Mouse (Mus musculus) mesoderm, embryonic 11.5 days (tissue): ENCODE results near the gene Tnpo2.

ENCODE experiments used
- DNase-seq: peaks from one replicate; pipeline ENCODE4 v3.0.0-alpha.2; 2012; ENCODE audit warnings: low read depth, low spot score

Tnpo2 gene

GRCm38 (mm10) chr8:85036718-85037365, at the start of gene Tnpo2:
Gene Tnpo2 (plus strand): TSS chr8:85036915.
- peak; percentile 97 for DNase-seq

GRCm38 (mm10) chr8:84987388-84987787, 49.3 kb upstream of the Tnpo2 start:
- no peak for DNase-seq

GRCm38 (mm10) chr8:84987903-84988302, 48.8 kb upstream of the Tnpo2 start:
- no peak for DNase-seq

GRCm38 (mm10) chr8:84989311-84989731, 47.4 kb upstream of the Tnpo2 start:
- no peak for DNase-seq

- DNase-seq: peak; percentile 93
Observed at GRCm38 (mm10) chr8:84989810-84990209, 46.9 kb upstream of the Tnpo2 start.

DNA sequence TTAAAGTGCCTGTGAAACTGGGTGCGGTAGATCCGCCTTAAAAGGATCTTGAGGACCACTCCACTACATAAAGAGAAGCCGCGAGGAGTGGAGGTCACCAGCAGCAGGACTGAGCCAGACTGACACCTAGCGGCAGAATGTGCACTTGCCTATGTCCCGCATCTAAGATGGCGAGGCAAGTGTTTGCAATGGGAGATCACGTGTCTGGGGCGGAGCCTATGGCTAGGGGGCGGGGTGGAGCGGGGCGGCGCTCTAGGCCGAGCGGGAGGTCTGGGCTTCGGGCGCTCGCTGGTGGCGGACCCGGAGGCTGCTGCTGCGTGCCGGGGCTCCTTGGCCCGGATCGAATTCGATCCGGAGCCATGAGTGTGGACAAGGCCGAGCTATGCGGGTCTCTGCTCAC, 46.4 kb upstream of the Tnpo2 start, which contains the start of gene Hook2:
Gene Hook2, plus strand, starts transcription at position 255 of the 400 bp plus-strand sequence.
- DNase-seq: peak; percentile 99

- no peak for DNase-seq
Observed at GRCm38 (mm10) chr8:84990836-84991235, 45.9 kb upstream of the Tnpo2 start.

GRCm38 (mm10) chr8:84994375-84994774, 42.3 kb upstream of the Tnpo2 start:
- no peak for DNase-seq

DNA sequence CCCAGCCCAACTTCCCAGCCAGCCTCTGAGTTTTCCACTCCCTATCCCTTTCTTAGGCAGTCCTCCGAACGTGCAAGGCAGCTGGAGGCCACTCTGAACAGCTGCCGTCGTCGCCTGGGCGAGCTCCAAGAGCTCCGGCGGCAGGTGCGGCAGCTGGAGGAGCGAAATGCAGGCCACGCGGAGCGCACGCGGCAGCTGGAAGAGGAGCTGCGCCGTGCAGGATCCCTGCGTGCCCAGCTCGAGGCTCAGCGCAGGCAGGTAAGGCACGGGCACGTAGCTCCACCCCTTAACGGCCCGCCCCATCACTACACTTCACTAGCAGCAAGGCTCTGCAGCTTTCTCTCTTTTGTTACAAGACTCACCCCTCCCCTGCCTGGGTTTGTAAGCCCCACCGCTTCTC, 41.0 kb upstream of the Tnpo2 start:
- no peak for DNase-seq

DNA sequence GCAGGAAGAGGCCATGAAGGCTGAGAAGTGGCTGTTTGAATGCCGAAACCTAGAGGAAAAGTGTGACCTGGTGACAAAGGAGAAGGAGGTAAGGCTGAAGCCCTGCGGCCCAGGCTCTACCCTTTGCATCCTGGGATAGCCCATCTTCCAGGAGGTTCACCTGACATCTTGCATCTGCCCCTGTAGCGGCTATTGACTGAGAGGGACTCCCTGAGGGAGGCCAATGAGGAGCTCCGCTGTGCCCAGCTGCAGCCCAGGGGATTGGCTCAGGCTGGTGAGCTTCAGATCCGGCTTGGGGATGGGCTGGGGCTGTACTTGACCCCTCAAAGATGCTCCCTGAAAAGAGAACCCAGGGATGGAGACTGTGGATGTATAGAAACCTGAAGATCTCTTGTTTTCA, 39.7 kb upstream of the Tnpo2 start:
- DNase-seq: no peak

DNA sequence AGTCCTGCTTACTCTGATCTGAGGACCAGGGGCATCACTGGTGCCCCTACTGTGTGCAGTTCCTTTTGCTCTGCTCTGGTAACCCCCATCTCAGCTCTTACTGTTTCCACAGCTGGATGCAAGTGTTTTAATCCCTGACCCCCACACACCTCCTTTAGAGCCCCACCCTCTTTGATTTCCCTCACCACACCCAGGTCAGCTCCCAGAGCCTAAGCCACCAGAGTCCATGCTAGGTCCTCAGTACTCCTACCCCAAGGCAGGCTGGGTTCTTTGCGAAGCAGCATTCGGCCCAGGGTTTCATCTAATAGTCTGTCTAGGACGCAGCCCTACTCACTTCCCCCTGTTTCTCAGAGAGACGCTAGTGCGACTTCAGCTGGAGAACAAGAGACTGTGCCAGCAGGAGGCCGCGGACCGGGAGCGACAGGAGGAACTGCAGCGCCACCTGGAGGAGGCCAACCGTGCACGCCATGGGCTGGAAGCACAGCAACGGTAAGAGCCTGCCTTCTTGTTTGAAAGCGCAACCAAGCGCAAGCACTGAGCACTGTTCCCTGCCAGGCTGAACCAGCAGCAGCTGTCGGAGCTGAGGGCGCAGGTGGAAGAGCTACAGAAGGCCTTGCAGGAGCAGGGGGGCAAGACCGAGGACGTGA, 38.9 kb upstream of the Tnpo2 start:
- DNase-seq: peak; percentile 91

DNA sequence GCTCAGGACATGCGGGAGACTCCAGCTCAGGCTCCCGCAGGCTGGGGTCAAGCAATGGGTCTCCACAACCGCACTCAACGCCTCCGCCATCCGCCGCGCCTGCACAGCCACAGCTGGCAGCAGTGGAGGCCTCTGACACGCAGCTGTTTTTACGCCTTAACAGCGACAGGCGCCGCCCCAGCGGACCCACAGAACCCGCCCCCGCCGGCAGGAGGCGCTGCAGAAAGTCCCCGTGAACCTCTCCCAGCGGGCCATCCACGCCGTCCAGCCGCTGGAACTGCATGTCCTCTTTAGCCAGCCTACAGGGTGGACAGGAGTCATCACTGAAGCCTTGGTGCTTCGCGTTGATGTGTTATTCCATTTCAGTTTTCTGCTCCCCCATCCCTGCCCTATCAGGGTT, 29.0 kb upstream of the Tnpo2 start:
- DNase-seq: peak; percentile 28

- peak; percentile 19 for DNase-seq
Observed at GRCm38 (mm10) chr8:85011242-85011641, 25.5 kb upstream of the Tnpo2 start.

DNA sequence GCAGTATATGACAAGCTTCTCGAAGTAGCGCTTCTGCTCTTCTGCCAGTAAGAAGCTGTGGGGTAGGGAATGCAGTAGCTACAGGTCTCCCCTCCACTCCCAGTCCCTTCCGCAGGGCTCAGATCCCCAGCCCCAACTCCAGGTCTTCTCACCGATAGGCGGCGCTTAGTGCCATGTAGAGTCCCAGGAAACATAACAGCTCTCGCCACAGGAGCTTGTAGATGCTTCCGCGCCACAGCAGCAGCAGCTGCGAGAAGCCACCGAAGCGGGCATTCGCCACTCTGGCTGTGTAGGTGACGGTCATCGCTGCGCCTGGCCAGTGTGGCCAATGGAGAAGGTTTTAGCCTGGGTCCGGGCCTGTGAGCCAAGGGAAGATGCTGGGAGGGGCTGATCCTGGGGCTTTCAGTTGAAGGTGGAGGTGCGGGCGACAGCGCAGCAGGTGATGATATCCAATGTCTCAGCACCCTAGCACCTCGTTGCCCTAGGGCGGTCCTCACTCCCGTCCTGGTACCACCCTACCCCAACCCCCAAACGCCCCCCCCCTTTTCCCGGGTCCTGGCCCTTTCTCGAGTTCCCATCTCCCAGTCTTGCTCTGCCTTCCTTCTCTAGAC, 23.4 kb upstream of the Tnpo2 start:
- peak; percentile 85 for DNase-seq

DNA sequence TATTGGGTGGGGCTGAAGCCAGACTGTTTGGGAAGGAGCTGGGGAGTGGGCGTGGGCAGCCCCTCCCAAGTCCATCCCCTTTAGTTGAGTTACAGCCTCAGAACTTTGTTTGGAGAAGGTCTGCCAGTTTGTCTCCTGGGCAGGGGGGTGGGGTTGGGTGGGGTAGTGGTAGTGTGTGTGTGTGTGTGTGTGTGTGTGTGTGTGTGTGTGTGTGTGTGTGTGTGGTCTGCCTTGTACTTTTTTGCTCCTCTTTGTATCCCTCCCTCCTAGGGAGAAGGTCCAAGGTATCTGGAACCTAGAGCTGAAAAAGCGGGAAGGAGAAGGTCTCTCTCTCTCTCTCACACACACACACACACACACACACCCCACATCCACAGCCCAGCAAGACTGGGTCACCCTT, 22.3 kb upstream of the Tnpo2 start, which contains the start of gene Best2:
Gene Best2, minus strand, starts transcription at position 101 of the 400 bp plus-strand sequence.
- no peak for DNase-seq

- DNase-seq: no peak
Observed at GRCm38 (mm10) chr8:85016724-85017123, 20.0 kb upstream of the Tnpo2 start.

DNA sequence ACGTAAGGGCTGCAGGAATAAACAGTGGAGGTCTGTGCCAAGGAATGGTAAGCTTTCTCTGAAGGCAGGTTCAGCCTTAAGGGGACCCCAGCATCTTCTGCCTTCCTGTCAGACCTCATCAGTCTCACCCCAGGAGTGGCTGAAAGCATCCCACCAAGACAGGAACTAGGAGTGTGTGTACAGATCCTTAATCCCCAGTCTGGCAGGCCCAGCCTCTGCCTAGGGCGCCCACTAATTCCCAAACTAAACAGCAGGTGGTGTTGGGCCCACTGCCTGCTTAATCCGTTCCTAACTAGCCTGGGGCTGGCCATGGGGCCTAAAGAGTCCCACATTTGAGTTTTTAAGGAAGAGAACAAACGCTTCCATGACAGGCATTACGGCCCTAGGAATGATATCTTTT, 19.5 kb upstream of the Tnpo2 start:
- no peak for DNase-seq

DNA sequence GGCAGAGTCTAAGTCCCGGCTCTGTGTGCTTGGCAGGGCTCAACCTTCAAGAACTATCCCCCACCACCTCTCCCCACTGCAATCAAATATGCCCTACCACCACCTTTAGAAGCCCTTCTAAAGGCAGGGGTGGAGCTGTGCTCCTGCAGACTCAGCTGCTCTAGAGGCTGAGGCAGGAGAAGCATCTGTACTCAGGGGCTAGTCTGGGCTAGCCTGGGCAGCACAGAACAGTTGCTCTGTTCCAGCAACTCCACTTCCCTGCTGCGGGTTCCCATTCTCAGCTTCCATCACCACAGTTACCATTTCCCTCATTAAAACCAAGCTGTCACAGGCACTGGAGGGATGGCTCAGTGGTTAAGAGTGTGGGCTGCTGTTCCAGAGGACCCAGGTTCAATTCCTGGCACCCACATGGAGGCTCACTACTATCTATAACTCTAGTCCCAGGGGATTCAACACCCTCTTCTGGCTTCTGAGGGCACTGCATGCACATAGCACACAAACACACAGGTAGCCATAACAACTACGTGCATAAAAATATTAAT, 15.1 kb upstream of the Tnpo2 start:
- no peak for DNase-seq

GRCm38 (mm10) chr8:85023846-85024245, 12.9 kb upstream of the Tnpo2 start:
- DNase-seq: no peak

DNA sequence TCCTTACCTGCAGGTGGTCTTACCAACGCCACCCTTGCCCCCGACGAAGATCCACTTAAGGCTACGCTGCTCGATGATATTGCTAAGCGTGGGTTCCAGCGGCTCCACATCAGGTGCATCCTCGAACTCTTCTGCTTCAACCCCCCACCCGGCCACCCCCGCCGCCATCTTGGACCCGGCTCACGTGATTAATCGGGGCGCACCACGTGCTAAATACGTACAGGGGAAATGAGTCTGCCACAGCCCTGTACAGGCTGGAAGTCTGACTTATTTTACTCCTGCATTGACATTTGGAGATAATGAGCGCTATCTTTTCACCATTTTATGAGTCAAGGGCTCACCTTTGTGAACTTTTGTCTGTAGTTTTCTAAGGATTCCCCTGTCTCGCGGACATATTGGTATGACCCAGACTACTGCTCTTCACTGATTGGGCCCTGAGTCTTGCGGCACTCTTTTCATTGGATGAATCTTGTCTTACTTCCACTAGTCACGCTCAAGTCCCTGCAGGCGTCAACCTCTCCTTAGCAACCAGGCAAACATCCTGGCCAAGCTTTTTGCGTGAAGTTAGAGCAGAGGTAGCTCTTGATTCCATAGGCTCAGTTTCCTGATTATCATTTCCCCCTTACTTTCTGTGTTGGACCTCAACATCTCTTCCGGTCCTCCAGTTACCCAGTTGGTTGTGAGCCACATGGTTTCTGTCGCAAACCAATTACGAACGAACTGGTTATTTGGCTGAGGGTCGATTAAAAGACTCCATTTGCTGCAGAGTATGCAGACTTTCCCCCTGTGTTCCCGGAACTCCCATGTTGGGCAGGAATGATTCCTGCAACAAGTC, 11.4 kb upstream of the Tnpo2 start, which contains the start of gene Asna1:
Gene Asna1, minus strand, starts transcription at position 184 of the 835 bp plus-strand sequence.
- DNase-seq: peak; percentile 94

DNA sequence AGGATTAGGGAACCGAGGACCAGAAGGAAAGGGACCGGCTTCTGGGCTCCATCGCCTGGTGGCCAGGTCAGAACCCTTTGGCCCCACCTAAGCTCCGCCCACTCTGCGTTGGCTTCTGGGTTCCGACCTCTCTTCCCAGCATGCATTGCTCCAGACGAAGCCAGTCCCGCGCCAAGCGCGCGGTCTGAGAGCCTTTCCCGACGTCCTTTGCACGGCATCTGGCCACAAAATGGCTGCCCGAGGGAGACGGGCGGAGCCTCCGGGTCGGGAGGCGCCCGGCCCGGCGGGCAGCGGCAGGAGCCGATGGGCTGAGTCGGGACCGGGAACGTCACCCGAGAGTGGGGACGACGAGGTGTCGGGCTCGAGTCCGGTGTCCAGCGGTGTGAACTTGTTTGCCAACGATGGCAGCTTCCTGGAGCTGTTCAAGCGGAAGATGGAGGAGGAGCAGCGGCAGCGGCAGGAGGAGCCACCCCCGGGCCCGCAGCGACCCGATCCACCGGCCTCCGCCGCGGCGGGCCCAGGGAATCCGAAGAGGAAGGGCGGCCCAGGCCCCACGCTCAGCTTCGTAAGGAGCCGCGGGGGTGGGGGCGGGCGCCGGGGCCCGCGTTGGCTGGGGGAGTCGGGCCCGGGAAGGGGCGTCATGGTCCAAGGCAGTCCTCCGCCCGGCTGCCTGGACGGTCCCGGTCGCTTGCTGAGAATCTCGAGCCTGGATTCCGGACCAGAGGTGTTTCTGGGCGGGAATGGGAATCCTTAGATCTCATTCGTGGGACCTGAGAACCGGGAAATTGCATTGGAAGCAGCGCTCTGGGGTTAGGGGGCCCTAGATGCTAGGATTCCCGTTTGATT, 9.8 kb upstream of the Tnpo2 start, which contains the start of gene Trir:
Gene Trir, plus strand, starts transcription at position 154 of the 846 bp plus-strand sequence.
- DNase-seq: peak; percentile 97
